Comparison of ENCODE assay signal across 10 mouse cellular contexts in the genomic region with DNA sequence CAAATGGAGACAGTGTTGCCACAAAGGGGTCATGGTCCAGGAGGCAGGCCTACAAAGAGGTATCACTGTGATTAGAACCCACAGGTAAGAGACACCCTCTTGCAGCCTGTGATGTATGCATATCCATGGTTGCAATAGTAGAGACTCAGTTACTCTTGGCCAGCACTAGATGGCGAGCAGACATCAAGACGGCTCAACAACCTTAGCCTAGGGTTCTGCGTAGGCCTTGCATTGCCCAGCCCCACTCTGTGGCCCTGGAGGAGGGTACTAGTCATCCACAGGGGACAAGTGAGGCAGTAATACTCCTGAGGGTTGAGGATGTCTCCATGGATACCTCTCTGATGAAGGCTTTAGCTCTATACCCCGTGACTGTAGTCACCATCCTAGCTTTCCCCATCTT. TPM values are rescaled to one million over a fixed set of nuclear protein-coding genes. Genes with fewer than 3 reads are reported as not detected.
DNase-seq lines count a peak whose midpoint lies in the region; ATAC-seq and TF ChIP-seq lines count a peak whose summit lies in the region.
"Had no signal": no experiment of that assay in that cellular context is flagged by ENCODE, and none has a peak within 500 bp of the region (broad histone marks: within the 10 kb centered on the region; RNA-seq: fewer than 3 reads in every experiment).

No protein-coding gene starts in this region.

- no peak overlapping the region for H3K27ac ChIP-seq in forebrain, postnatal 0 days (ENCODE audit: low read depth, low read length)
- H3K27ac ChIP-seq in forebrain, embryonic 14.5 days (ENCODE audit: low read depth, low read length) = no peak overlapping the region
- no peak overlapping the region for H3K27ac ChIP-seq in midbrain, embryonic 15.5 days
- no peak overlapping the region for H3K27ac ChIP-seq in midbrain, embryonic 13.5 days
- H3K27ac ChIP-seq in stomach, postnatal 0 days (replicated peaks) = no peak overlapping the region
- no peak overlapping the region for H3K27ac ChIP-seq in forebrain, embryonic 12.5 days

- peak; percentile 65 for TF ChIP-seq CTCF in forebrain, postnatal 0 days (IDR thresholded peaks at IDR 0.05; ENCODE audit: low read depth)
- peak; percentile 78 for TF ChIP-seq CTCF in stomach, postnatal 0 days (IDR thresholded peaks at IDR 0.05; ENCODE audit: low read depth)

- peak; percentile 55 for ATAC-seq in forebrain, postnatal 0 days
- ATAC-seq in forebrain, embryonic 14.5 days = no peak
- ATAC-seq in midbrain, embryonic 15.5 days (replicated peaks) = 0 out of 2 replicates have a peak, but pooled peaks have one; percentile 29
- no peak for ATAC-seq in midbrain, embryonic 13.5 days
- ATAC-seq in hematopoietic stem cell, adult 5-6 weeks (replicated peaks in 1 of 2; ENCODE audit: insufficient read depth in 1 of 2, low FRiP score in 2 of 2, low TSS enrichment in 1 of 2, low read depth in 1 of 2, poor library complexity in 2 of 2, severe bottlenecking in 2 of 2) = peak; percentile 59 to 67
- ATAC-seq in stomach, postnatal 0 days (ENCODE audit: low FRiP score, low TSS enrichment) = peak; percentile 19; the same call in 1 of the 2 replicates
- no peak for ATAC-seq in forebrain, embryonic 12.5 days (ENCODE audit: low FRiP score)

- no peaks in the 10 kb centered on the region for H3K9me3 ChIP-seq in forebrain, postnatal 0 days (ENCODE audit: low read length)
- H3K9me3 ChIP-seq in forebrain, embryonic 14.5 days (replicated peaks; ENCODE audit: control insufficient read depth, low read length) = no peaks in the 10 kb centered on the region
- no peaks in the 10 kb centered on the region for H3K9me3 ChIP-seq in midbrain, embryonic 15.5 days
- no peaks in the 10 kb centered on the region for H3K9me3 ChIP-seq in midbrain, embryonic 13.5 days
- H3K9me3 ChIP-seq in stomach, postnatal 0 days (ENCODE audit: control insufficient read depth, low read length) = no peaks in the 10 kb centered on the region
- no peaks in the 10 kb centered on the region for H3K9me3 ChIP-seq in forebrain, embryonic 12.5 days

- H3K9ac ChIP-seq in forebrain, postnatal 0 days = no peak overlapping the region
- H3K9ac ChIP-seq in forebrain, embryonic 14.5 days (ENCODE audit: low read length) = no peak overlapping the region
- no peak overlapping the region for H3K9ac ChIP-seq in midbrain, embryonic 15.5 days
- no peak overlapping the region for H3K9ac ChIP-seq in midbrain, embryonic 13.5 days (replicated peaks)
- H3K9ac ChIP-seq in stomach, postnatal 0 days (ENCODE audit: low read length) = no peak overlapping the region
- H3K9ac ChIP-seq in forebrain, embryonic 12.5 days = no peak overlapping the region

- no peak for TF ChIP-seq EP300 in stomach, postnatal 0 days (optimal IDR thresholded peaks at IDR 0.05)

- DNase-seq in forebrain, postnatal 0 days = peak; percentile 54
- no peak for DNase-seq in forebrain, embryonic 14.5 days (ENCODE audit: low spot score)
- DNase-seq in stomach, postnatal 0 days (ENCODE audit: low spot score) = no peak
- DNase-seq in layer of hippocampus, adult 9-11 months = no peak

- H3K36me3 ChIP-seq in forebrain, postnatal 0 days (ENCODE audit: insufficient read depth) = no peaks in the 10 kb centered on the region
- H3K36me3 ChIP-seq in forebrain, embryonic 14.5 days (ENCODE audit: control insufficient read depth, insufficient read depth, low read length) = no peaks in the 10 kb centered on the region
- H3K36me3 ChIP-seq in midbrain, embryonic 15.5 days (replicated peaks) = no peaks in the 10 kb centered on the region
- H3K36me3 ChIP-seq in midbrain, embryonic 13.5 days = no peaks in the 10 kb centered on the region
- H3K36me3 ChIP-seq in stomach, postnatal 0 days (ENCODE audit: control insufficient read depth, insufficient read depth, low read length) = no peaks in the 10 kb centered on the region
- H3K36me3 ChIP-seq in forebrain, embryonic 12.5 days (replicated peaks) = no peaks in the 10 kb centered on the region

- 76% methylated on average over 4 of the region's 4 CpGs for WGBS in forebrain, postnatal 0 days
- 85% methylated on average over 4 of the region's 4 CpGs for WGBS in forebrain, embryonic 14.5 days
- 78% methylated on average over 4 of the region's 4 CpGs for WGBS in midbrain, embryonic 15.5 days
- WGBS in midbrain, embryonic 13.5 days = 73% methylated on average over 4 of the region's 4 CpGs
- WGBS in stomach, postnatal 0 days = 70% methylated on average over 4 of the region's 4 CpGs
- 76% methylated on average over 4 of the region's 4 CpGs for WGBS in forebrain, embryonic 12.5 days

- H3K4me2 ChIP-seq in forebrain, postnatal 0 days (ENCODE audit: low read depth) = no peak overlapping the region
- H3K4me2 ChIP-seq in forebrain, embryonic 14.5 days (ENCODE audit: low read length) = no peak overlapping the region
- H3K4me2 ChIP-seq in midbrain, embryonic 15.5 days = no peak overlapping the region
- no peak overlapping the region for H3K4me2 ChIP-seq in midbrain, embryonic 13.5 days (replicated peaks)
- H3K4me2 ChIP-seq in stomach, postnatal 0 days (replicated peaks; ENCODE audit: low read depth) = no peak overlapping the region
- H3K4me2 ChIP-seq in forebrain, embryonic 12.5 days = no peak overlapping the region

- no peaks in the 10 kb centered on the region for H3K27me3 ChIP-seq in forebrain, postnatal 0 days (ENCODE audit: insufficient read depth, low read length)
- H3K27me3 ChIP-seq in forebrain, embryonic 14.5 days (replicated peaks; ENCODE audit: control insufficient read depth, insufficient read depth, low read length) = no peaks in the 10 kb centered on the region
- no peaks in the 10 kb centered on the region for H3K27me3 ChIP-seq in midbrain, embryonic 15.5 days (replicated peaks)
- no peaks in the 10 kb centered on the region for H3K27me3 ChIP-seq in midbrain, embryonic 13.5 days
- H3K27me3 ChIP-seq in stomach, postnatal 0 days (ENCODE audit: control insufficient read depth, insufficient read depth, low read length) = no peaks in the 10 kb centered on the region
- no peaks in the 10 kb centered on the region for H3K27me3 ChIP-seq in forebrain, embryonic 12.5 days

- no peaks in the 10 kb centered on the region for H3K4me1 ChIP-seq in forebrain, postnatal 0 days (ENCODE audit: insufficient read depth)
- no peaks in the 10 kb centered on the region for H3K4me1 ChIP-seq in forebrain, embryonic 14.5 days (ENCODE audit: control insufficient read depth, insufficient read depth, low read length)
- 0 out of 2 replicates have a peak, but pooled peaks cover under 1% of the 10 kb centered on the region for H3K4me1 ChIP-seq in midbrain, embryonic 15.5 days
- peaks cover 9% of the 10 kb centered on the region; the same call in 1 of the 2 replicates for H3K4me1 ChIP-seq in midbrain, embryonic 13.5 days (replicated peaks)
- H3K4me1 ChIP-seq in stomach, postnatal 0 days (replicated peaks; ENCODE audit: control insufficient read depth, insufficient read depth) = 0 out of 2 replicates have a peak, but pooled peaks cover 2% of the 10 kb centered on the region
- H3K4me1 ChIP-seq in forebrain, embryonic 12.5 days = peaks cover 7% of the 10 kb centered on the region

- H3K4me3 ChIP-seq in forebrain, postnatal 0 days (ENCODE audit: low read depth, low read length) = no peak overlapping the region
- no peak overlapping the region for H3K4me3 ChIP-seq in forebrain, embryonic 14.5 days (ENCODE audit: low read depth, low read length)
- no peak overlapping the region for H3K4me3 ChIP-seq in midbrain, embryonic 15.5 days
- H3K4me3 ChIP-seq in midbrain, embryonic 13.5 days (replicated peaks) = no peak overlapping the region
- no peak overlapping the region for H3K4me3 ChIP-seq in stomach, postnatal 0 days (ENCODE audit: low read depth, low read length)
- no peak overlapping the region for H3K4me3 ChIP-seq in forebrain, embryonic 12.5 days (replicated peaks)
- H3K4me3 ChIP-seq: megakaryocyte, embryonic 14.5 days had no signal

RNA-seq across cellular contexts. Expression of a gene that starts 44.1 kb away (rescaled TPM):
- total RNA-seq in forebrain, postnatal 0 days (2014; rRNA removed) = 0.08 and 0.10 TPM in 2 replicates
- polyA plus RNA-seq in forebrain, postnatal 0 days (2015; fragmentation: Nextera tagmentation; extraction: Ambion mirVana) = 0.10 and 0.11 TPM in 2 replicates
- not detected in 2 replicates for polyA plus RNA-seq in forebrain, embryonic 14.5 days (2014; fragmentation: Nextera tagmentation; extraction: Ambion mirVana)
- not detected in 2 replicates for polyA plus RNA-seq in midbrain, embryonic 15.5 days (2015; fragmentation: Nextera tagmentation; extraction: Ambion mirVana)
- not detected in 2 replicates for polyA plus RNA-seq in midbrain, embryonic 13.5 days (2015; fragmentation: Nextera tagmentation; extraction: Ambion mirVana)
- total RNA-seq in hematopoietic stem cell, adult 5-6 weeks (2017) = 0.99 and 3.3 TPM in 2 replicates
- not detected in 2 replicates for polyA plus RNA-seq in stomach, postnatal 0 days (2015; fragmentation: Nextera tagmentation; extraction: Ambion mirVana)
- not detected in 2 replicates for polyA plus RNA-seq in forebrain, embryonic 12.5 days (2016; fragmentation: Nextera tagmentation; extraction: Ambion mirVana)
- polyA plus RNA-seq: forebrain, embryonic 11.5 days had no signal

RNA-seq across cellular contexts. Expression of a gene that starts 59.0 kb away (rescaled TPM):
- total RNA-seq in forebrain, postnatal 0 days (2014; rRNA removed) = 1.3 TPM in 1 of 2 replicates, not detected in the other
- 0.52 and 1.2 TPM in 2 replicates for polyA plus RNA-seq in forebrain, postnatal 0 days (2015; fragmentation: Nextera tagmentation; extraction: Ambion mirVana)
- polyA plus RNA-seq in forebrain, embryonic 14.5 days (2014; fragmentation: Nextera tagmentation; extraction: Ambion mirVana) = 0.32 and 0.38 TPM in 2 replicates
- polyA plus RNA-seq in midbrain, embryonic 15.5 days (2015; fragmentation: Nextera tagmentation; extraction: Ambion mirVana) = 0.69 and 0.77 TPM in 2 replicates
- 0.40 and 0.50 TPM in 2 replicates for polyA plus RNA-seq in midbrain, embryonic 13.5 days (2015; fragmentation: Nextera tagmentation; extraction: Ambion mirVana)
- not detected in 2 replicates for total RNA-seq in hematopoietic stem cell, adult 5-6 weeks (2017)
- 0.93 and 1.8 TPM in 2 replicates for polyA plus RNA-seq in stomach, postnatal 0 days (2015; fragmentation: Nextera tagmentation; extraction: Ambion mirVana)
- not detected in 2 replicates for polyA plus RNA-seq in forebrain, embryonic 12.5 days (2016; fragmentation: Nextera tagmentation; extraction: Ambion mirVana)
- polyA plus RNA-seq: forebrain, embryonic 11.5 days had no signal

Comparison
In these comparisons a context has a peak if more than half of its experiments do, and no peak if none do; other contexts are left out.
1. ATAC-seq: peak in forebrain, postnatal 0 days (single experiment), midbrain, embryonic 15.5 days (single experiment), hematopoietic stem cell, adult 5-6 weeks (2 of 2) and stomach, postnatal 0 days (single experiment); none in forebrain, embryonic 14.5 days (single experiment), midbrain, embryonic 13.5 days (single experiment) and forebrain, embryonic 12.5 days (single experiment).